Comparison of ENCODE assay signal across 9 mouse cellular contexts in the genomic region with DNA sequence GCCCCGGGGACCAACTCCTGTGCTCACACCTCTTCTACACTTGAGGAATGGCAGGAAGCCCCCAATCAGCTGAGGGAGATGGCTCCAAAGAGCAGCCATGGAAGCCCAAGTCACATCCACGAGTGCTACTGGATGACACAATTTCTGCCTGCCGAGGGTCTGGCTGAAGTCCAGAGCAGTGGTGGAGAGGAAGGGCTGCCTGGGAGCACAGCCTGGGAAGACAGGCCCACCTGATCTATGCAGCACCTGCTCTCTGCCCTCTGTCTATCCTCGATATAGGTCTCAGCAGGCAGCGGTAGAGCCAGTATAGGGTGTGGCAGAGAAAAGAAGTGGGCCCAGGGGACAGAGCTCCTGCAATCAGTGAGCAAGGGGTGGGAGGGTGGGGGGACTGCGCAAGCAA. TPM values are rescaled to one million over a fixed set of nuclear protein-coding genes. Genes with fewer than 3 reads are reported as not detected.
DNase-seq lines count a peak whose midpoint lies in the region; ATAC-seq and TF ChIP-seq lines count a peak whose summit lies in the region.
"Had no signal": no experiment of that assay in that cellular context is flagged by ENCODE, and none has a peak within 500 bp of the region (broad histone marks: within the 10 kb centered on the region; RNA-seq: fewer than 3 reads in every experiment).

No protein-coding gene starts in this region.

- TF ChIP-seq EP300 in liver, embryonic 14.5 days (IDR thresholded peaks at IDR 0.05; ENCODE audit: low read depth), result no peak

- DNase-seq in adrenal gland, adult 2 months, result peak; percentile 54
- no peak for DNase-seq in adrenal gland, postnatal 4 days (ENCODE audit: low spot score in 2 of 2)
- DNase-seq in layer of hippocampus, adult 2 months (ENCODE audit: low spot score in 2 of 2), result no peak
- no peak for DNase-seq in layer of hippocampus, adult 9-10 months (ENCODE audit: low spot score)
- DNase-seq in liver, embryonic 14.5 days (ENCODE audit: low read depth in 3 of 3, low spot score in 3 of 3), result no peak
- DNase-seq in layer of hippocampus, adult 18-20 months (ENCODE audit: low spot score in 2 of 2), result no peak
- DNase-seq in embryo, embryonic 10 days (ENCODE audit: low spot score), result no peak

- ATAC-seq in heart, embryonic 12.5 days (ENCODE audit: insufficient number of reproducible peaks, low FRiP score), result no peak
- ATAC-seq in liver, embryonic 14.5 days (ENCODE audit: insufficient read depth), result no peak

- H3K4me1 ChIP-seq in heart, embryonic 12.5 days (replicated peaks), result peaks cover 86% of the 10 kb centered on the region
- H3K4me1 ChIP-seq in liver, embryonic 14.5 days (replicated peaks; ENCODE audit: control insufficient read depth in 2 of 2, insufficient read depth in 2 of 2, low read length in 1 of 2), result peaks cover 46 to 52% of the 10 kb centered on the region in 2 experiments

- H3K4me3 ChIP-seq in layer of hippocampus, adult 2 months, result no peak overlapping the region
- H3K4me3 ChIP-seq in heart, embryonic 12.5 days, result no peak overlapping the region
- no peak overlapping the region; a peak in 1 of 4 replicates for H3K4me3 ChIP-seq in liver, embryonic 14.5 days (ENCODE audit: insufficient read depth in 1 of 2, low read depth in 2 of 2, low read length in 2 of 2)

- no peak for TF ChIP-seq CTCF in layer of hippocampus, adult 2 months (conservative IDR thresholded peaks at IDR 0.05)
- no peak for TF ChIP-seq CTCF in liver, embryonic 14.5 days (IDR thresholded peaks at IDR 0.05; ENCODE audit: low read depth)

- H3K4me2 ChIP-seq in heart, embryonic 12.5 days, result peak overlapping the region; percentile 69
- peak overlapping the region; percentile 68 for H3K4me2 ChIP-seq in liver, embryonic 14.5 days (ENCODE audit: low read depth)

- peaks cover 33% of the 10 kb centered on the region for H3K36me3 ChIP-seq in heart, embryonic 12.5 days
- H3K36me3 ChIP-seq in liver, embryonic 14.5 days (replicated peaks; ENCODE audit: control insufficient read depth, insufficient read depth, low read depth), result peaks cover 14% of the 10 kb centered on the region

- no peaks in the 10 kb centered on the region for H3K27me3 ChIP-seq in heart, embryonic 12.5 days (replicated peaks)
- H3K27me3 ChIP-seq in liver, embryonic 14.5 days (ENCODE audit: control insufficient read depth, insufficient read depth, low read length), result no peaks in the 10 kb centered on the region

- WGBS in heart, embryonic 12.5 days, result 33% methylated on average over 6 of the region's 6 CpGs
- WGBS in liver, embryonic 14.5 days (ENCODE audit: insufficient replicate concordance), result 26% methylated on average over 6 of the region's 6 CpGs

- H3K9me3 ChIP-seq in heart, embryonic 12.5 days (replicated peaks), result no peaks in the 10 kb centered on the region
- H3K9me3 ChIP-seq in liver, embryonic 14.5 days (ENCODE audit: control insufficient read depth, low read length), result no peaks in the 10 kb centered on the region

- H3K9ac ChIP-seq in heart, embryonic 12.5 days, result peak overlapping the region; percentile 56
- peak overlapping the region; percentile 63 for H3K9ac ChIP-seq in liver, embryonic 14.5 days (replicated peaks)

- peak overlapping the region; percentile 93 for H3K27ac ChIP-seq in layer of hippocampus, adult 2 months
- peak overlapping the region; percentile 98 for H3K27ac ChIP-seq in heart, embryonic 12.5 days (ENCODE audit: poor library complexity, severe bottlenecking)
- peak overlapping the region; percentile 74 for H3K27ac ChIP-seq in liver, embryonic 14.5 days

RNA-seq across cellular contexts. Expression of a gene that starts 1.3 kb away (rescaled TPM):
- total RNA-seq in adrenal gland, adult 2 months (2021), result not detected
- polyA plus RNA-seq in adrenal gland, adult 2 months (2012; rRNA removed), result not detected in 2 replicates
- total RNA-seq in adrenal gland, postnatal 4 days (2021), result not detected
- total RNA-seq in layer of hippocampus, adult 2 months (2021), result not detected
- polyA plus RNA-seq in heart, embryonic 12.5 days (2016; fragmentation: Nextera tagmentation; extraction: Ambion mirVana), result 3.2 and 4.0 TPM in 2 replicates
- 0.01 and 0.02 TPM in 2 replicates for polyA plus RNA-seq in liver, embryonic 14.5 days (2012; rRNA removed)
- polyA plus RNA-seq in liver, embryonic 14.5 days (2014; fragmentation: Nextera tagmentation; extraction: Ambion mirVana), result 0.63 and 0.96 TPM in 2 replicates
- not detected for total RNA-seq in layer of hippocampus, adult 18-20 months (2021)
- total RNA-seq: layer of hippocampus, postnatal 25 days had no signal

RNA-seq across cellular contexts. Expression of a gene that starts 14.7 kb away (rescaled TPM):
- 1 to 10 TPM; 6.0 to 8.0 TPM for total RNA-seq in adrenal gland, adult 2 months (2021)
- 1.3 and 2.1 TPM in 2 replicates for polyA plus RNA-seq in adrenal gland, adult 2 months (2012; rRNA removed)
- 100 to 1,000 TPM in 1 of 2 experiments, 10 to 100 TPM in 1; 79.3 to 138 TPM for total RNA-seq in adrenal gland, postnatal 4 days (2021)
- total RNA-seq in layer of hippocampus, adult 2 months (2021), result 10 to 100 TPM; 25.3 to 31.9 TPM
- 724 and 730 TPM in 2 replicates for polyA plus RNA-seq in heart, embryonic 12.5 days (2016; fragmentation: Nextera tagmentation; extraction: Ambion mirVana)
- polyA plus RNA-seq in liver, embryonic 14.5 days (2012; rRNA removed), result 13.2 and 19.3 TPM in 2 replicates
- polyA plus RNA-seq in liver, embryonic 14.5 days (2014; fragmentation: Nextera tagmentation; extraction: Ambion mirVana), result 12.7 and 13.7 TPM in 2 replicates
- 10 to 100 TPM; 23.9 to 25.5 TPM for total RNA-seq in layer of hippocampus, adult 18-20 months (2021)

RNA-seq across cellular contexts. Expression of a gene that starts 19.8 kb away (rescaled TPM):
- 1 to 10 TPM; 2.1 to 3.1 TPM for total RNA-seq in adrenal gland, adult 2 months (2021)
- 0.28 and 0.49 TPM in 2 replicates for polyA plus RNA-seq in adrenal gland, adult 2 months (2012; rRNA removed)
- total RNA-seq in adrenal gland, postnatal 4 days (2021), result under 1 TPM; 0.34 to 0.42 TPM
- 10 to 100 TPM; 22.1 to 26.0 TPM for total RNA-seq in layer of hippocampus, adult 2 months (2021)
- 0.15 TPM in 1 of 2 replicates, not detected in the other for polyA plus RNA-seq in heart, embryonic 12.5 days (2016; fragmentation: Nextera tagmentation; extraction: Ambion mirVana)
- polyA plus RNA-seq in liver, embryonic 14.5 days (2012; rRNA removed), result 0.06 and 0.08 TPM in 2 replicates
- not detected in 2 replicates for polyA plus RNA-seq in liver, embryonic 14.5 days (2014; fragmentation: Nextera tagmentation; extraction: Ambion mirVana)
- 10 to 100 TPM; 32.0 to 32.6 TPM for total RNA-seq in layer of hippocampus, adult 18-20 months (2021)

RNA-seq across cellular contexts. Expression of a gene that starts 28.8 kb away (rescaled TPM):
- total RNA-seq in adrenal gland, adult 2 months (2021), result 10 to 100 TPM; 37.8 to 57.6 TPM
- 108 and 122 TPM in 2 replicates for polyA plus RNA-seq in adrenal gland, adult 2 months (2012; rRNA removed)
- total RNA-seq in adrenal gland, postnatal 4 days (2021), result 10 to 100 TPM; 91.3 to 98.4 TPM
- total RNA-seq in layer of hippocampus, adult 2 months (2021), result 100 to 1,000 TPM; 513 to 526 TPM
- polyA plus RNA-seq in heart, embryonic 12.5 days (2016; fragmentation: Nextera tagmentation; extraction: Ambion mirVana), result 43.8 and 48.8 TPM in 2 replicates
- 55.9 and 60.7 TPM in 2 replicates for polyA plus RNA-seq in liver, embryonic 14.5 days (2012; rRNA removed)
- polyA plus RNA-seq in liver, embryonic 14.5 days (2014; fragmentation: Nextera tagmentation; extraction: Ambion mirVana), result 19.6 and 26.7 TPM in 2 replicates
- 100 to 1,000 TPM; 499 to 596 TPM for total RNA-seq in layer of hippocampus, adult 18-20 months (2021)

Comparison
In these comparisons a context has a peak if more than half of its experiments do, and no peak if none do; other contexts are left out.
1. RNA of a gene that starts 19.8 kb away (total RNA-seq): 32.0 to 32.6 TPM in layer of hippocampus, adult 18-20 months and 22.1 to 26.0 TPM in layer of hippocampus, adult 2 months; 2.1 to 3.1 TPM in adrenal gland, adult 2 months and 0.34 to 0.42 TPM in adrenal gland, postnatal 4 days; every median in the first group is over 4 times any median in the second.
2. Peak in every context shown above with its lines, with median percentiles within 50 percentile points of each other: H3K27ac ChIP-seq.